Mouse (Mus musculus) adrenal gland, postnatal 10 days (tissue): ENCODE results near the gene Cct8l1. TPM values are rescaled to one million over a fixed set of nuclear protein-coding genes. Genes with fewer than 3 reads are reported as not detected.

Experiments
- DNase-seq: peaks from one replicate; pipeline ENCODE4 v3.0.0; 2021; ENCODE audit warnings: mixed read lengths
- long read RNA-seq, 2 experiments: library from polyadenylated mRNA; stranded (forward); transcript quantifications; one replicate each; pipeline ENCODE4 v2.0.0; 2021
- total RNA-seq, 2 experiments: library from RNA; stranded (reverse); gene quantifications; 2 replicates each; pipeline ENCODE4 v1.2.3; 2021

Gene Cct8l1
- not detected for total RNA-seq
- long read RNA-seq, experiment 1 = 0 reads
- long read RNA-seq, experiment 2 = 0 reads

- DNase-seq = no peak
Measured at GRCm38 (mm10) chr5:25515767-25516166, at the start of gene Cct8l1. Gene Cct8l1, plus strand, starts transcription at chr5:25516067.

DNA sequence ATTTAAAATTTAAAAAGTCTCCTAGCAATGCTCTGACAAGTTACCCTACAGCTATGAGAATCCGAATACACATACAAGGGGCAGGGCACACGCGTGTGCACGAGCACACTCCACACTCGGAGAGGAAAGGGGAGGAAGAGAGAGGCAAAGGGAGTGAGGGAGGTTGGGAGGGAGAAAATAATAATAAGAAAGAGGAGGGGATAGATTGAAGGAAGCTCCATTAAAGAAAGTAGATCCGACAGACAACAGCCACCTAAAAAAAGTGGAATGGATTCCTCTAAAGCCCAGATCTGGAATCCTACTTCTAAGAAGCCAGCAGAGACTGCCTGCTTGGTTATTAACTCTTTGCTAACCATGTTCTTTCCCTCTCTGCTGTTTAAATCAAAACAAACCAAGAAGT, 43.8 kb upstream of the Cct8l1 start:
- no peak for DNase-seq

GRCm38 (mm10) chr5:25475789-25476188, 40.1 kb upstream of the Cct8l1 start:
- no peak for DNase-seq

- DNase-seq = no peak
Measured at GRCm38 (mm10) chr5:25478863-25479262, 37.0 kb upstream of the Cct8l1 start.

GRCm38 (mm10) chr5:25496652-25497051, 19.2 kb upstream of the Cct8l1 start:
- no peak for DNase-seq

DNA sequence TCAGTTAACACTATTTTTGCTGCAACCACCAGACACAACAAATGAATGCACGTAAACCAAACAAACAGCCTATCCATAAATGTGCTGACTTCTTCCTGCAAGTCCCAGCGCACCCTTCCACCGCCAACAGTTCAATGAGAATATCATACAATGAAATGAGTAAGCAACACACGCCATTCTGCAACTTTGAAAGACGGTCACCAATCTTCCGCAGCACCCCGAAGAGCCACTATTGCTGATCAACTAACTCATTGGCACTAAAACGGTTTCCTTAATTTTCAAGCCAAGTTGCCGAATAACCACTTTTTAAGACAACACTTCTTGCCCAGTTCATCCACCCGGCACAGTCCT, 18.5 kb upstream of the Cct8l1 start:
- peak; percentile 30 for DNase-seq

- DNase-seq = peak; percentile 73
Measured at GRCm38 (mm10) chr5:25497720-25498345, 18.0 kb upstream of the Cct8l1 start.

- peak; percentile 91 for DNase-seq
Measured at GRCm38 (mm10) chr5:25498346-25498820, 17.5 kb upstream of the Cct8l1 start, which contains the start of gene Kmt2c. Gene Kmt2c, minus strand, starts transcription at chr5:25498783.

DNA sequence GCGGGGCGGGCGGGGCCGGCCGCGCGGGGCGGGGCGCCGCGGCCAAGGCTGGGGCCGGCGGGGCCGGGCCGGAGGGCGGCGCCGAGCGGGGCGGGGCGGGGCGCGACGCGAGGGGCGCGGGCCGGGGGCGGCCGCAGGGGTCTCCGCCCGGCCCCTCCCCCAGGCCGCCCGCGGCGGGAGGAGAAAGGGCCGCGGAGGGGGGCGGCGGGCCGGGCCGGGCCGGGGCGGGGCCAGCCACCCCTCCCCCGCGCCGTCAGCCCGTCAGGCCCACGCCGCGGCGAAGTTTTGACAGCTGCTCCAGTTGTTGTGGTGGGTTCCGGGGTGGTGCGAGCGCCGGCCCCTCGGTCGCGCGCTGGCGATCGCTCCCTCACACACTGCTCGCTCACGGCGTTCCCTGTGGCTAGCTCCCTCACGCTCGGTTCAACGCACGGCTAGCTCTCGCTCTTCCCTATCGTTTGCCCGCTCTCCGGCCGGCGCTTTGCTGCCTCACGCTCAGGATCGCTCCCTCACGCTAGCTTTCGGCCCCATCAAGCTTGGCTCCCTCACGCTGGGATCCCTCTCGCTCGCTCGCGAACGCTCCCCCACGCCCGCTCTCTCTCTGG, 16.9 kb upstream of the Cct8l1 start:
- peak; percentile 82 for DNase-seq

DNA sequence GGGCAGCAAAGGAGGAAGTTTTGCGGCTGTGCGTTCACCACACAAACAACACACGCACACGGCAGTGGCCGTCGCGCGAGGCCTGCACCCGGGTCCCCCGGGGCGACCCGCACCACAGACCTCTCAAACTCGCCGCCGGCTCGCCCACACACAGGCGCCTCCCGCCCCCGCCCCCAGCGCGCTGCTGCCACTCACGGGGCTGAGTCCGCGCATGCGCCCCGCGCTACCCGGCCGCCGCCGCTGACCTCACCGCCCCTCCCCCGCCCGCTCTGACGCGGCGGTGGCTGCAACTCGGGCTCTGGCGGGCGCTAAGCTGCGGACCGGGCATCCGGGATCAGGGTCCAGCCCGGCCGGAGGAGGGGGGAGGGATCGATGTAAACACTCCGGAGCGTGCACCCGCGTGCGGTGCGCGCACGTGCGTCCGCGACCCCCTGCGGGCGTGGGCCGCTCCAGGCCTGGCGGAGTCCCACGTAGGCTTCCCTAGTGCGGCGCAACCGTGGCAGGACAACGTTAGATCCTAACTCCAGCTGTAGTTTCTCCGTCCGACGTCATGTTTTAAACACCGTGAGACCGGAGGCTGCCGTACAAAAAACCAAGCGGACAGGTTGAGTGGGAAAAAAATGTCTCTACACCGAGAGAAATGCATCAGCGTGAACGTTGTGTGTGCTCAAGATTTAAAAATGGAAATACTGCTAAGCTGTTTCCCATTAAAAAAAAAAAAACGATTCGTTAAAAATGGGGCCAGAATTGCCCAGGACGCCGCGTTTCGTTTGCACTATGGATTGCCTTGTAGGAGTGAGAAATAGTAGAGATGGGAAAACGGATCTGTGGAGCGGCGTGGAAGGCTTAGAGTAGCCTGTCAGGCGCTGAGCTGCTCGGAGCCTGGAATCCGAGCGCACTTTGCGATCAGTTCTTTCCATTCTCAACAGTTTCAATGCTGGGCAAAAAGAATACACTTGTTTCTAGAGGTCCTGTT, 16.2 kb upstream of the Cct8l1 start:
- peak; percentile 99 for DNase-seq

- DNase-seq = no peak
Measured at GRCm38 (mm10) chr5:25500686-25501085, 15.2 kb upstream of the Cct8l1 start.

GRCm38 (mm10) chr5:25506041-25506440, 9.8 kb upstream of the Cct8l1 start:
- DNase-seq = no peak

- no peak for DNase-seq
Measured at GRCm38 (mm10) chr5:25516301-25516895, 531 bp downstream of the Cct8l1 start.

- DNase-seq = no peak
Measured at GRCm38 (mm10) chr5:25517550-25517949, 1.7 kb downstream of the Cct8l1 start.

DNA sequence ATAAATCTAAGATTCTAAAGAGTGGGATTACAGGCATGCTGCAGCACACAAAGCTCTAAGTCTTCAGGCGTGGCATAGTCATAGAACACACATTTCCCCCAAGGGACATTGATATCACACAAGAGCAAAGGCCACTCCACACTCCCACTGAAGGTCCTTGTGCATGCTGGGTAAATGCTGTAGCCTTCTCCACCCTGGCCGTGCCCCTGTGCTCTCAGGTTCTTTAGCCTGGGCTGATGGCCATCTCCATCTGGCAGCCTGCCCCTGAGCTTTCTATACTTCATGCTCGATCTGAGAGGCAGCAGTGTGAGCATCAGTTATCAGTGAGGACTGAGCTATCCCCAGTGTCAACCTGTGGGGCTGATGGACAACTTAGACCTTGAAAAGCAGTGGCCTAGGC, 4.0 kb downstream of the Cct8l1 start:
- DNase-seq = peak; percentile 56

DNA sequence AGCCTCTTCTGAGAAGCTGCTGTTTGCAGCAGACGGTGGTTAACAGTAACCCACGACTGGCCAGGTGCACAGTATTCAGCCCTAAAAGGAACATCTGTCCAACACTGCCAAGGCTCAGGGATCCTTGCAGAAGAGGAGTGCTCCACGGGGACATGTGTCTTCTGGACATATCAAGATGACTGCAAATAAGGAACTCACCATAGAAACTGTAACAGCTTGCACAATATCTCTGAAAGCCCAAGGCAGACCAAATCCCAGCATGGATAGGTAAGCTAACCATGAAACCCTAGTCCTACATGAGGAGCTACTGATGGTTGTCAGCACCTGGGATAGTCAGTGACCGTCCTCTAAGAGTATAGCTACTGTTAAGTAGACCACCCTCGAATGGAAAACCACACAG, 5.6 kb downstream of the Cct8l1 start:
- no peak for DNase-seq

DNA sequence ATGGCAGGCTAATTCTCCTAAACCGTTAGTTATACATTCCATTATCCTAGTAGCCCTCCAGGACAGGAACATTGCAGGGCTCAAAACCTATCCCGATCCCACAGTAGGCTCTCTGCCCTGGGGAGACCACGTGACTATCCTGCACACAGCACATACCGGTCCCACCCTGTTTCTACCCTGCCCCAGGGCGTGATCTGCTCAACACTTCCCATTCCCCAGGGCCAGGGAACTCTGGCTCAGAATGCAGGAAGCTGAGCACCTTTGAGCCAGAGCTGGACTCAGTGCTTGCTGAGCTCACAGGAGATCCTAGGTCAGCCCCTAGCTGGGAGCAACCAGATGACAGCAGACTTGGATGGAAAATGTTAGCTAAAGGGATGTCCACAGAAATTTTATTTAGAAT, 10.2 kb downstream of the Cct8l1 start:
- DNase-seq = peak; percentile 55

- DNase-seq = peak; percentile 79
Measured at GRCm38 (mm10) chr5:25526926-25527325, 11.1 kb downstream of the Cct8l1 start.

DNA sequence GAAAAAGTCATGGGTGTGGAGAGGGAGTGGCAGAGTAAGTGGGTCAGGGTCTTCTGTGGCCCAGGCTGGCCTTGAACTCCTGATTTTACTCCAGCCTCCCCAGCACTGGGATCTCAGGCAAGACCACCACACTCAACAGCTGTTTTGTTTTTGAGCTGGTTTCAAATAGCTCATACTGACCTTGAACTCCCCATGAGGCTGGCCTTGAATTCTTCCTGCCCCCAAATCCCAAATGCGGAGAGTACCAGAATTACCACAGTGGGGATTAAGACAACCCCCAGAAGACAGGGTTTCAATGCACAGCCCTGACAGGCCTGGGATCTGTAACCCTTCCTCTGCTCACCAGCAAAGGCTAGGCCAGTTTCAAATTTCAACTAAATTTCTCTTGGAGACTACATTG, 12.1 kb downstream of the Cct8l1 start:
- peak; percentile 18 for DNase-seq

DNA sequence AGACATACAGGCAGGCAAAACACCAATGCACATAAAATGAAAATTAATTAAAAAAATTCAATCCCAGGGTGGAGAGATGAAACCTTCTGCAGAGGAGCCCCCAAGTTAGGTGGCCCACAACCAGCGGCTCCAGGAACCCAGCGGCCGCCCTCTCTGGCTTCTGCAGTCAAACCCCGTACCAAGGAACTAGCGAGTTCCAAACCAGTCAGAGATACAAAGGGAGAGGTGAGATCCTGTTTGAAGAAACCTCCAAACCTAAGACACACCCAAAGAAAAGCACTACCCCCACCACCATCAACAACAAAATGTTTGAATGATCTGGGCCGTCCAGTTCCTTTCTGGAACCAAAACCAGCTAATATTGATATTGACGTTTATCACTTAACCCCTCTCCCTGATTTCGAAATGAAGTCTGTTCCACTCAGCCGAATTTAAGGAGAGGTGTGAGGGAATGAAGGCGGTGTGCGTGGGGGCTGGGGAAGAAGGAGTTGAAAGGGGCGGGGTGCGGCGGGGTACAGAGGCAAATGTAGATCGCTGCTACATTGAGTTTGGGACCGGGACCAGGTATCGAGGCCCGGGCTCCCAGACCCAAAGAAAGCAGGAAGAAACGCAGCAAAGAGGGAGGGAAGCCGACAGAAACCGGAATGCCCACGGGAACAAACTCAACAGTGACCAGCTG, 13.1 kb downstream of the Cct8l1 start:
- DNase-seq = peak; percentile 12

DNA sequence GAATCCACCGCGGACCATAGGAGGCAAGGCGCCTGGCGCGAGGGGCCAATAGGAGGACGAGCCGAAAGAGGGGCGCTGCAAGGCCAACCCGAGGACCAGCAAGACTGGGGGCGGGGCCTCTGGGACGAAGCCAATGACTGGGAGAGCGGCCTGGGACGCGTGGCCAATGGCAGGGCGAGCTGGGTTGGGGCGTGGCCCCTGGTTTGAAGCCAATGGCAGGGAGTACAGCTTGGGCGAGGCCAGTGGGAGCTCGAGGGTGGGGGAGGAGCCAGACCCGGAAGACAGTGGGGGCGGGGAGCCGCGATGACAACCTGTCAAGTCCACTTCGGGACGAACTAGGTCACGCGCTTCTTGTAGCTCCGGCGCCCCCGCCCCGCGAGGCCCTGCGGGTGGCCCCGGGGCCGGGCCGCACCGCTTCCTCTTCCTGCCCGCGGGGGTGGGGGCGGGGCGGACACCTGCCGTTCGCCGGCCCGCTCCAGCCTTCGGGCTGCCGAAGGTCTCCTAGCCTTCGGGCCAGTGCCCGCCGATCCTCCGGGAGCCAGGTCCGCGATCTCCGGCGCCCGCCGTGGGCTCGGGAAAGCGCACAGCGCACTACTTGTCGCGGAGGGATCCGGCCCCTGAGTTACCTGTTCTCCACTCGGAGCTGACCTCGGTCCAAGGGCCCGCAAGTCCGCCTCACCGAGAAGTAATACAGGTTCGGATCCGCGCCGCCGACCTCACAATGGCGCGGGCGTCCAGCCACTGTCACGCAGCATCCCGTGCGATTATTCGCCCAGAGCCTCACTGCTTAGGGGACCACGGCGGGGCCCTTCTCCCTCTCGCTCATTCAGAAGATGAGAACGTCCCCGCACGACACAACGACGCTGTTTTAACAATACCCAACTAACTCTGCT, 13.9 kb downstream of the Cct8l1 start:
- peak; percentile 100 for DNase-seq
